ENCODE assay signal across 9 mouse cellular contexts in genomic region chr2:132211995-132212656, GRCm38 (mm10). TPM values are rescaled to one million over a fixed set of nuclear protein-coding genes. Genes with fewer than 3 reads are reported as not detected.
A peak's percentile ranks its signal among the peaks of the same experiment; 100 is the strongest.
DNase-seq lines count a peak whose midpoint lies in the region.
"Had no signal": no experiment of that assay in that cellular context is flagged by ENCODE, and none has a peak within 500 bp of the region (broad histone marks: within the 10 kb centered on the region; RNA-seq: fewer than 3 reads in every experiment).

No protein-coding gene starts in this region.

- DNase-seq in 416B (ENCODE audit: low read depth) (peak; percentile 95), MN1 (ENCODE audit: low spot score) (peak; percentile 64)
- DNase-seq in gastrocnemius, adult 8-10 months (ENCODE audit: low spot score in 2 of 2), result peak; percentile 64 to 85
- DNase-seq in lung, postnatal 14 days, result peak; percentile 40
- DNase-seq in right cerebral cortex, postnatal 36 days (ENCODE audit: low spot score in 2 of 2), result no peak
- DNase-seq in layer of hippocampus, adult 11-12 months (ENCODE audit: low spot score), result no peak
- DNase-seq in kidney, postnatal 25 days, result no peak
- DNase-seq: layer of hippocampus, postnatal 36 days; right cerebral cortex, postnatal 14 days had no signal

RNA-seq across cellular contexts. Expression of gene Tmem230, which starts 35.5 kb away (rescaled TPM):
- total RNA-seq in gastrocnemius, adult 8-10 months (2022), result 10 to 100 TPM; 25.1 to 30.6 (median 28.4) TPM

RNA-seq across cellular contexts. Expression of gene Pcna, which starts 41.0 kb away (rescaled TPM):
- 10 to 100 TPM; 19.1 to 21.7 (median 20.9) TPM for total RNA-seq in gastrocnemius, adult 8-10 months (2022)

RNA-seq across cellular contexts. Expression of gene Cds2, which starts 50.8 kb away (rescaled TPM):
- 10 to 100 TPM; 13.4 to 20.7 (median 15.7) TPM for total RNA-seq in gastrocnemius, adult 8-10 months (2022)

Comparison
In these comparisons a context has a peak if more than half of its experiments do, and no peak if none do; other contexts are left out.
1. DNase-seq: peak in 416B (single experiment), MN1 (single experiment), gastrocnemius, adult 8-10 months (2 of 2) and lung, postnatal 14 days (single experiment); none in right cerebral cortex, postnatal 36 days (0 of 2), layer of hippocampus, adult 11-12 months (single experiment) and kidney, postnatal 25 days (0 of 2).